Comparison of ENCODE assay signal across 18 mouse cellular contexts in the genomic region with DNA sequence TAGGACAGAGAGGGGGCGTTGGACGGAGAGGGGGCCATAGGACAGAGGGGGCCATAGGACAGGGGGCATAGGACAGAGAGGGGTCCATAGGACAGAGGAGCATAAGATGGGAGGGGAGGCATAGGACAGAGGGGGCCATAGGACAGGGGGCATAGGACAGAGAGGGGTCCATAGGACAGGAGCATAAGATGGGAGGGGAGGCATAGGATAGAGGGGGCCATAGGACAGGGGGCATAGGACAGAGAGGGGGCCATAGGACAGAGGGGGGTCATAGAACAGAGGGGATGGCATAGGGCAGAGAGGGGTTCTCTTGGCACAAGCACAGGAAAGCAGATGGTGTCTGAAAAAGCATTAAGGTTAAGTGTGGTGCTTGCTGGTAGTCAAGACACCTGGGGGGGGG. TPM values are rescaled to one million over a fixed set of nuclear protein-coding genes. Genes with fewer than 3 reads are reported as not detected.
DNase-seq lines count a peak whose midpoint lies in the region; ATAC-seq lines count a peak whose summit lies in the region.
"Had no signal": no experiment of that assay in that cellular context is flagged by ENCODE, and none has a peak within 500 bp of the region (broad histone marks: within the 10 kb centered on the region; RNA-seq: fewer than 3 reads in every experiment).

No protein-coding gene starts in this region.

- H3K27ac ChIP-seq in kidney, embryonic 16.5 days (ENCODE audit: low read length) = no peak overlapping the region
- H3K27ac ChIP-seq in embryonic facial prominence, embryonic 13.5 days = no peak overlapping the region
- H3K27ac ChIP-seq in midbrain, embryonic 13.5 days = no peak overlapping the region
- H3K27ac ChIP-seq: heart, adult 2 months had no signal

- H3K4me2 ChIP-seq in kidney, embryonic 16.5 days (replicated peaks; ENCODE audit: low read depth, low read length) = no peak overlapping the region
- no peak overlapping the region for H3K4me2 ChIP-seq in embryonic facial prominence, embryonic 13.5 days
- no peak overlapping the region for H3K4me2 ChIP-seq in midbrain, embryonic 13.5 days (replicated peaks)

- H3K9me3 ChIP-seq in kidney, embryonic 16.5 days (ENCODE audit: low read length) = no peaks in the 10 kb centered on the region
- no peaks in the 10 kb centered on the region for H3K9me3 ChIP-seq in embryonic facial prominence, embryonic 13.5 days
- no peaks in the 10 kb centered on the region for H3K9me3 ChIP-seq in midbrain, embryonic 13.5 days
- H3K9me3 ChIP-seq: G1E had no signal

- no peaks in the 10 kb centered on the region for H3K4me1 ChIP-seq in kidney, embryonic 16.5 days (ENCODE audit: insufficient read depth, low read length)
- no peaks in the 10 kb centered on the region for H3K4me1 ChIP-seq in embryonic facial prominence, embryonic 13.5 days
- no peaks in the 10 kb centered on the region for H3K4me1 ChIP-seq in midbrain, embryonic 13.5 days (replicated peaks)

- ATAC-seq in kidney, embryonic 16.5 days (ENCODE audit: low FRiP score, low TSS enrichment) = 0 out of 2 replicates have a peak, but pooled peaks have one; percentile 28
- peak; percentile 60; the same call in 1 of the 2 replicates for ATAC-seq in embryonic facial prominence, embryonic 13.5 days (ENCODE audit: insufficient number of reproducible peaks, insufficient read depth, low FRiP score, low TSS enrichment, low read depth)
- peak; percentile 27; the same call in 1 of the 2 replicates for ATAC-seq in midbrain, embryonic 13.5 days
- ATAC-seq in activated CD4-positive, CD25-positive, alpha-beta regulatory T cell, adult 4 months = no peak
- ATAC-seq: CD4-positive, CD25-positive, alpha-beta regulatory T cell, adult 4 months had no signal

- no peak overlapping the region for H3K9ac ChIP-seq in kidney, embryonic 16.5 days (replicated peaks; ENCODE audit: low read length)
- H3K9ac ChIP-seq in embryonic facial prominence, embryonic 13.5 days = no peak overlapping the region
- H3K9ac ChIP-seq in midbrain, embryonic 13.5 days (replicated peaks) = no peak overlapping the region

- WGBS in kidney, embryonic 16.5 days = 85% methylated on average over 2 of the region's 2 CpGs
- 93% methylated on average over 2 of the region's 2 CpGs for WGBS in embryonic facial prominence, embryonic 13.5 days
- WGBS in midbrain, embryonic 13.5 days = 96% methylated on average over 2 of the region's 2 CpGs

- no peaks in the 10 kb centered on the region for H3K27me3 ChIP-seq in kidney, embryonic 16.5 days (ENCODE audit: insufficient read depth, low read length)
- H3K27me3 ChIP-seq in embryonic facial prominence, embryonic 13.5 days = no peaks in the 10 kb centered on the region
- H3K27me3 ChIP-seq in midbrain, embryonic 13.5 days = no peaks in the 10 kb centered on the region

- H3K4me3 ChIP-seq in kidney, embryonic 16.5 days (ENCODE audit: low read length) = no peak overlapping the region
- H3K4me3 ChIP-seq in embryonic facial prominence, embryonic 13.5 days = no peak overlapping the region
- no peak overlapping the region for H3K4me3 ChIP-seq in midbrain, embryonic 13.5 days (replicated peaks)
- H3K4me3 ChIP-seq: erythroblast, embryonic 14.5 days; heart, adult 2 months had no signal

- peaks cover 12% of the 10 kb centered on the region for H3K36me3 ChIP-seq in kidney, embryonic 16.5 days (ENCODE audit: insufficient read depth, low read length)
- peaks cover 14% of the 10 kb centered on the region for H3K36me3 ChIP-seq in embryonic facial prominence, embryonic 13.5 days
- H3K36me3 ChIP-seq in midbrain, embryonic 13.5 days = peaks cover 25% of the 10 kb centered on the region

- peak; percentile 1 for DNase-seq in cerebellum, adult 9-10 months
- no peak for DNase-seq in cerebellum, adult 11 months
- no peak for DNase-seq in kidney, postnatal 10 days
- DNase-seq in gastrocnemius, adult 8-10 months (ENCODE audit: low spot score in 2 of 2) = no peak
- DNase-seq: adrenal gland, adult 8-10 months; cerebellum, postnatal 25 days; gastrocnemius, postnatal 14 days; kidney, adult 8-10 months; right cerebral cortex, postnatal 25 days; thymus, postnatal 25 days had no signal

RNA-seq across cellular contexts. Expression of a gene that starts 50.6 kb away (rescaled TPM):
- polyA plus RNA-seq in kidney, embryonic 16.5 days (2015; fragmentation: Nextera tagmentation; extraction: Ambion mirVana) = 26.6 and 28.1 TPM in 2 replicates
- 16.7 and 24.4 TPM in 2 replicates for polyA plus RNA-seq in embryonic facial prominence, embryonic 13.5 days (2015; fragmentation: Nextera tagmentation; extraction: Ambion mirVana)
- polyA plus RNA-seq in midbrain, embryonic 13.5 days (2015; fragmentation: Nextera tagmentation; extraction: Ambion mirVana) = 24.4 and 28.4 TPM in 2 replicates
- 10 to 100 TPM; 13.4 to 20.7 (median 15.7) TPM for total RNA-seq in gastrocnemius, adult 8-10 months (2022)
- 10 to 100 TPM; 21.6 to 28.3 TPM for polyA plus RNA-seq in activated CD4-positive, CD25-positive, alpha-beta regulatory T cell, adult 4 months (2017; shearing (Covaris generic))
